Mouse (Mus musculus) forebrain, embryonic 11.5 days (tissue): ENCODE data around the gene Ube2j2. TPM values are rescaled to one million over a fixed set of nuclear protein-coding genes. Genes with fewer than 3 reads are reported as not detected.
A peak's percentile ranks its signal among the peaks of the same experiment; 100 is the strongest.

Experiments
- ATAC-seq: fragments of 200-750 bp; cut with Nextera tagmentation; replicated peaks from 2 replicates; pipeline ENCODE4 v1.8.0; 2017; ENCODE audit warnings: moderate TSS enrichment; ENCODE audit not compliant: low FRiP score
- DNase-seq: peaks from one replicate; pipeline ENCODE4 v3.0.0-alpha.2; 2017; ENCODE audit warnings: low spot score
- H3K27ac ChIP-seq: fragments of 300-500 bp; sonication (generic); 2 replicates; pipeline ENCODE4 v1.5.1; 2014; ENCODE audit warnings: low read depth, low read length
- H3K27me3 ChIP-seq: fragments of 300-500 bp; sonication (generic); 2 replicates; pipeline ENCODE4 v1.6.1; 2014; ENCODE audit warnings: mild to moderate bottlenecking, low read length, mixed read lengths; ENCODE audit not compliant: control insufficient read depth, insufficient read depth
- H3K36me3 ChIP-seq: fragments of 300-500 bp; sonication (generic); 2 replicates; pipeline ENCODE4 v1.6.1; 2014; ENCODE audit warnings: mild to moderate bottlenecking, low read length, moderate library complexity, mixed read lengths; ENCODE audit not compliant: control insufficient read depth, insufficient read depth
- H3K4me1 ChIP-seq: fragments of 300-500 bp; sonication (generic); replicated peaks from 2 replicates; pipeline ENCODE4 v1.6.1; 2014; ENCODE audit warnings: low read length, mixed read lengths; ENCODE audit not compliant: control insufficient read depth, insufficient read depth
- H3K4me2 ChIP-seq: fragments of 300-500 bp; sonication (generic); 2 replicates; pipeline ENCODE4 v1.6.1; 2014; ENCODE audit warnings: low read depth, mild to moderate bottlenecking, low read length, moderate library complexity, mixed read lengths; ENCODE audit not compliant: severe bottlenecking
- H3K4me3 ChIP-seq: fragments of 300-500 bp; sonication (generic); 2 replicates; pipeline ENCODE4 v1.5.1; 2014; ENCODE audit warnings: low read depth, low read length
- H3K9ac ChIP-seq: fragments of 300-500 bp; sonication (generic); 2 replicates; pipeline ENCODE4 v1.6.1; 2014; ENCODE audit warnings: low read length
- H3K9me3 ChIP-seq: fragments of 300-500 bp; sonication (generic); 2 replicates; pipeline ENCODE4 v1.6.1; 2016; ENCODE audit warnings: low read length, mixed read lengths; ENCODE audit not compliant: control insufficient read depth
- WGBS: fragments of 180-500 bp; shearing (Covaris S2); extraction: QIAGEN DNeasy Blood & Tissue Kit; methylation state at CpG from one replicate; pipeline ENCODE4 v1.1.7; 2014; 5-methylcytosine and 5-hydroxymethylcytosine counted together
- microRNA-seq: library from miRNA; unstranded; fragments of <30 nt; microRNA quantifications from one replicate; pipeline ENCODE4, GENCODE M21; 2016; ENCODE audit not compliant: insufficient number of aligned reads
- polyA plus RNA-seq: library from polyadenylated mRNA; unstranded; fragments of >200 nt; fragmentation: Nextera tagmentation; extraction: Ambion mirVana; gene quantifications from 2 replicates; pipeline ENCODE4 v1.2.1, GENCODE M21; 2014

Gene Ube2j2
- polyA plus RNA-seq, 1 experiment from 2014 or later: 159 TPM

GRCm38 (mm10) chr4:155992906-155993547, 49.4 kb downstream of the Ube2j2 start:
- no peaks in the 10 kb centered on the region for H3K36me3 ChIP-seq
- peak; percentile 86 for ATAC-seq
- H3K27ac ChIP-seq: peak overlapping the region; percentile 85
- peak overlapping the region; percentile 89 for H3K4me3 ChIP-seq
- no peaks in the 10 kb centered on the region for H3K9me3 ChIP-seq
- H3K9ac ChIP-seq: peak overlapping the region; percentile 85
- H3K4me2 ChIP-seq: peak overlapping the region; percentile 54
- under 1% methylated on average over 70 of the region's 70 CpGs for WGBS
- H3K4me1 ChIP-seq: peaks cover 13% of the 10 kb centered on the region; the same call in 1 of the 2 replicates
- peak; percentile 95 for DNase-seq
- no peaks in the 10 kb centered on the region for H3K27me3 ChIP-seq

- Histone ChIP-seq H3K27me3 (no peaks in the 10 kb centered on the region), H3K4me1 (peaks cover 13% of the 10 kb centered on the region; the same call in 1 of the 2 replicates), H3K4me3 (peak overlapping the region; percentile 89), H3K4me2 (peak overlapping the region; percentile 54), H3K36me3 (no peaks in the 10 kb centered on the region), H3K9me3 (no peaks in the 10 kb centered on the region), H3K9ac (peak overlapping the region; percentile 85), H3K27ac (peak overlapping the region; percentile 85)
- ATAC-seq (no peak), DNase-seq (no peak)
- WGBS: 5% methylated on average over 15 of the region's 15 CpGs
These were observed 50.0 kb downstream of the Ube2j2 start for GRCm38 (mm10) chr4:155993606-155994005.

GRCm38 (mm10) chr4:156004109-156004508, 60.5 kb downstream of the Ube2j2 start:
- ATAC-seq: no peak
- no peak overlapping the region for H3K4me3 ChIP-seq
- H3K27me3 ChIP-seq: no peaks in the 10 kb centered on the region
- 87% methylated on average over 3 of the region's 3 CpGs for WGBS
- H3K4me1 ChIP-seq: no peaks in the 10 kb centered on the region
- no peak overlapping the region for H3K4me2 ChIP-seq
- DNase-seq: no peak
- H3K27ac ChIP-seq: no peak overlapping the region
- no peak overlapping the region for H3K9ac ChIP-seq
- H3K9me3 ChIP-seq: no peaks in the 10 kb centered on the region
- peaks cover 23% of the 10 kb centered on the region for H3K36me3 ChIP-seq

- H3K27me3 ChIP-seq: no peaks in the 10 kb centered on the region
- no peak for ATAC-seq
These were observed 64.7 kb downstream of the Ube2j2 start for GRCm38 (mm10) chr4:156008369-156008768.

More at GRCm38 (mm10) chr4:156008369-156008768, 64.7 kb downstream of the Ube2j2 start:
- Histone ChIP-seq H3K4me2 (no peak overlapping the region), H3K27ac (no peak overlapping the region), H3K4me1 (no peaks in the 10 kb centered on the region), H3K4me3 (no peak overlapping the region), H3K36me3 (peaks cover 26% of the 10 kb centered on the region), H3K9ac (no peak overlapping the region), H3K9me3 (no peaks in the 10 kb centered on the region)
- WGBS: 94% methylated on average over 4 of the region's 4 CpGs
- no peak for DNase-seq

Small RNA genes within 50 kb of the gene (microRNA-seq; reads per million reads assigned to microRNA genes)
- not detected for gene Gm22991

Other genes starting within 250 kb of the Ube2j2 start
- 2.3 and 2.9 TPM in 2 replicates for gene Fndc10, start 249.5 kb upstream of the Ube2j2 start, polyA plus RNA-seq
- 138 and 144 TPM in 2 replicates for gene Ssu72, start 239.0 kb upstream of the Ube2j2 start, polyA plus RNA-seq
- gene Tmem240, start 209.0 kb upstream of the Ube2j2 start, polyA plus RNA-seq: 0.76 and 1.2 TPM in 2 replicates
- gene Atad3a, start 182.7 kb upstream of the Ube2j2 start, polyA plus RNA-seq: 104 and 115 TPM in 2 replicates
- 10.0 and 10.6 TPM in 2 replicates for gene Vwa1, start 169.1 kb upstream of the Ube2j2 start, polyA plus RNA-seq
- 0.15 and 0.43 TPM in 2 replicates for gene Tmem88b, start 158.0 kb upstream of the Ube2j2 start, polyA plus RNA-seq
- not detected in 2 replicates for gene Ankrd65, start 153.4 kb upstream of the Ube2j2 start, polyA plus RNA-seq
- 203 and 223 TPM in 2 replicates for gene Mrpl20, start 141.0 kb upstream of the Ube2j2 start, polyA plus RNA-seq
- gene Ccnl2, start 131.3 kb upstream of the Ube2j2 start, polyA plus RNA-seq: 162 and 186 TPM in 2 replicates
- 132 and 141 TPM in 2 replicates for gene Aurkaip1, start 112.6 kb upstream of the Ube2j2 start, polyA plus RNA-seq
- 28.8 and 29.3 TPM in 2 replicates for gene Mxra8, start 104.2 kb upstream of the Ube2j2 start, polyA plus RNA-seq
- 17.9 and 18.0 TPM in 2 replicates for gene Dvl1, start 96.4 kb upstream of the Ube2j2 start, polyA plus RNA-seq
- gene Tas1r3, start 80.5 kb upstream of the Ube2j2 start, polyA plus RNA-seq: 0.45 and 0.60 TPM in 2 replicates
- 22.3 and 27.0 TPM in 2 replicates for gene Cptp, start 74.4 kb upstream of the Ube2j2 start, polyA plus RNA-seq
- 108 and 117 TPM in 2 replicates for gene Ints11, start 74.3 kb upstream of the Ube2j2 start, polyA plus RNA-seq
- 53.4 and 53.7 TPM in 2 replicates for gene Pusl1, start 52.0 kb upstream of the Ube2j2 start, polyA plus RNA-seq
- gene Acap3, start 52.0 kb upstream of the Ube2j2 start, polyA plus RNA-seq: 34.6 and 34.8 TPM in 2 replicates
- gene C1qtnf12, start 18.5 kb downstream of the Ube2j2 start, polyA plus RNA-seq: 17.6 and 21.1 TPM in 2 replicates
- 16.3 and 20.4 TPM in 2 replicates for gene B3galt6, start 48.8 kb downstream of the Ube2j2 start, polyA plus RNA-seq
- gene Sdf4, start 49.0 kb downstream of the Ube2j2 start, polyA plus RNA-seq: 117 and 121 TPM in 2 replicates
- gene Tnfrsf4, start 70.0 kb downstream of the Ube2j2 start, polyA plus RNA-seq: 0.53 and 0.75 TPM in 2 replicates
- 1.1 and 1.9 TPM in 2 replicates for gene Tnfrsf18, start 82.3 kb downstream of the Ube2j2 start, polyA plus RNA-seq
- 0.23 and 0.33 TPM in 2 replicates for gene Ttll10, start 115.6 kb downstream of the Ube2j2 start, polyA plus RNA-seq
- 83.6 and 84.0 TPM in 2 replicates for gene 9430015G10Rik, start 166.2 kb downstream of the Ube2j2 start, polyA plus RNA-seq
- gene Rnf223, start 186.7 kb downstream of the Ube2j2 start, polyA plus RNA-seq: 1.0 and 1.2 TPM in 2 replicates